Mouse (Mus musculus): Measurements from ENCODE around the gene Cdh23. TPM values are rescaled to one million over a fixed set of nuclear protein-coding genes. Genes with fewer than 3 reads are reported as not detected.

The Cdh23 gene
- polyA plus RNA-seq, 1 experiment from 2014 or later = 0.87 TPM

GRCm38 (mm10) chr10:60266842-60267401 lies 429.4 kb downstream of the Cdh23 start:
- DNase-seq (ENCODE audit: low spot score) (no peak), ATAC-seq (replicated peaks; ENCODE audit: insufficient number of reproducible peaks, low FRiP score, low TSS enrichment, low read depth) (no peak)
- Histone ChIP-seq H3K36me3 (replicated peaks; ENCODE audit: control insufficient read depth, insufficient read depth, low read depth, low read length) (no peaks in the 10 kb centered on the region), H3K27ac (replicated peaks; ENCODE audit: low read depth, low read length) (no peak overlapping the region), H3K9me3 (replicated peaks; ENCODE audit: control insufficient read depth, low read length) (no peaks in the 10 kb centered on the region), H3K4me2 (ENCODE audit: low read depth, low read length) (no peak overlapping the region), H3K4me1 (ENCODE audit: control insufficient read depth, insufficient read depth, low read length) (no peaks in the 10 kb centered on the region), H3K4me3 (ENCODE audit: low read depth, low read length) (no peak overlapping the region), H3K9ac (replicated peaks; ENCODE audit: low read length) (no peak overlapping the region), H3K27me3 (ENCODE audit: control insufficient read depth, insufficient read depth, low read length) (no peaks in the 10 kb centered on the region)
- 90% methylated on average over 8 of the region's 8 CpGs for WGBS

- no peaks in the 10 kb centered on the region for H3K36me3 ChIP-seq (replicated peaks; ENCODE audit: control insufficient read depth, insufficient read depth, low read depth, low read length)
- WGBS = 86% methylated on average over 10 of the region's 10 CpGs
Measured at GRCm38 (mm10) chr10:60265252-60265651, 431.0 kb downstream of the Cdh23 start.

GRCm38 (mm10) chr10:60263351-60263750 lies 432.9 kb downstream of the Cdh23 start:
- no peaks in the 10 kb centered on the region for H3K9me3 ChIP-seq (replicated peaks; ENCODE audit: control insufficient read depth, low read length)
- H3K4me1 ChIP-seq (ENCODE audit: control insufficient read depth, insufficient read depth, low read length) = no peaks in the 10 kb centered on the region
- H3K36me3 ChIP-seq (replicated peaks; ENCODE audit: control insufficient read depth, insufficient read depth, low read depth, low read length) = no peaks in the 10 kb centered on the region
- ATAC-seq (replicated peaks; ENCODE audit: insufficient number of reproducible peaks, low FRiP score, low TSS enrichment, low read depth) (no peak), DNase-seq (ENCODE audit: low spot score) (no peak)
- no peak overlapping the region for H3K27ac ChIP-seq (replicated peaks; ENCODE audit: low read depth, low read length)
- 77% methylated on average over 7 of the region's 7 CpGs for WGBS
- no peak overlapping the region for H3K9ac ChIP-seq (replicated peaks; ENCODE audit: low read length)
- H3K4me2 ChIP-seq (ENCODE audit: low read depth, low read length) = no peak overlapping the region
- no peak overlapping the region for H3K4me3 ChIP-seq (ENCODE audit: low read depth, low read length)
- H3K27me3 ChIP-seq (ENCODE audit: control insufficient read depth, insufficient read depth, low read length) = no peaks in the 10 kb centered on the region

More at GRCm38 (mm10) chr10:60265252-60265651, 431.0 kb downstream of the Cdh23 start:
- no peak for DNase-seq (ENCODE audit: low spot score)
- Histone ChIP-seq H3K4me1 (ENCODE audit: control insufficient read depth, insufficient read depth, low read length) (no peaks in the 10 kb centered on the region), H3K9ac (replicated peaks; ENCODE audit: low read length) (no peak overlapping the region), H3K9me3 (replicated peaks; ENCODE audit: control insufficient read depth, low read length) (no peaks in the 10 kb centered on the region), H3K27ac (replicated peaks; ENCODE audit: low read depth, low read length) (no peak overlapping the region), H3K4me2 (ENCODE audit: low read depth, low read length) (no peak overlapping the region), H3K4me3 (ENCODE audit: low read depth, low read length) (no peak overlapping the region), H3K27me3 (ENCODE audit: control insufficient read depth, insufficient read depth, low read length) (no peaks in the 10 kb centered on the region)
- no peak for ATAC-seq (replicated peaks; ENCODE audit: insufficient number of reproducible peaks, low FRiP score, low TSS enrichment, low read depth)

GRCm38 (mm10) chr10:60262386-60262785 lies 433.9 kb downstream of the Cdh23 start:
- 81% methylated on average over 3 of the region's 3 CpGs for WGBS
- no peak for ATAC-seq (replicated peaks; ENCODE audit: insufficient number of reproducible peaks, low FRiP score, low TSS enrichment, low read depth)

GRCm38 (mm10) chr10:60261530-60261929 lies 434.8 kb downstream of the Cdh23 start:
- Histone ChIP-seq H3K27ac (replicated peaks; ENCODE audit: low read depth, low read length) (no peak overlapping the region), H3K27me3 (ENCODE audit: control insufficient read depth, insufficient read depth, low read length) (no peaks in the 10 kb centered on the region), H3K4me3 (ENCODE audit: low read depth, low read length) (no peak overlapping the region), H3K4me2 (ENCODE audit: low read depth, low read length) (no peak overlapping the region), H3K36me3 (replicated peaks; ENCODE audit: control insufficient read depth, insufficient read depth, low read depth, low read length) (no peaks in the 10 kb centered on the region), H3K9me3 (replicated peaks; ENCODE audit: control insufficient read depth, low read length) (no peaks in the 10 kb centered on the region), H3K4me1 (ENCODE audit: control insufficient read depth, insufficient read depth, low read length) (no peaks in the 10 kb centered on the region), H3K9ac (replicated peaks; ENCODE audit: low read length) (no peak overlapping the region)
- 26% methylated on average over 5 of the region's 5 CpGs for WGBS
- ATAC-seq (replicated peaks; ENCODE audit: insufficient number of reproducible peaks, low FRiP score, low TSS enrichment, low read depth) = no peak
- DNase-seq (ENCODE audit: low spot score) = no peak

More at GRCm38 (mm10) chr10:60262386-60262785, 433.9 kb downstream of the Cdh23 start:
- H3K36me3 ChIP-seq (replicated peaks; ENCODE audit: control insufficient read depth, insufficient read depth, low read depth, low read length) = no peaks in the 10 kb centered on the region
- H3K9me3 ChIP-seq (replicated peaks; ENCODE audit: control insufficient read depth, low read length) = no peaks in the 10 kb centered on the region
- H3K4me1 ChIP-seq (ENCODE audit: control insufficient read depth, insufficient read depth, low read length) = no peaks in the 10 kb centered on the region
- no peak overlapping the region for H3K27ac ChIP-seq (replicated peaks; ENCODE audit: low read depth, low read length)
- H3K9ac ChIP-seq (replicated peaks; ENCODE audit: low read length) = no peak overlapping the region
- no peaks in the 10 kb centered on the region for H3K27me3 ChIP-seq (ENCODE audit: control insufficient read depth, insufficient read depth, low read length)
- no peak overlapping the region for H3K4me2 ChIP-seq (ENCODE audit: low read depth, low read length)
- peak; percentile 45 for DNase-seq (ENCODE audit: low spot score)
- no peak overlapping the region for H3K4me3 ChIP-seq (ENCODE audit: low read depth, low read length)

GRCm38 (mm10) chr10:60260557-60261294 lies 435.6 kb downstream of the Cdh23 start:
- no peak overlapping the region for H3K27ac ChIP-seq (replicated peaks; ENCODE audit: low read depth, low read length)
- H3K4me3 ChIP-seq (ENCODE audit: low read depth, low read length) = no peak overlapping the region
- no peaks in the 10 kb centered on the region for H3K36me3 ChIP-seq (replicated peaks; ENCODE audit: control insufficient read depth, insufficient read depth, low read depth, low read length)
- ATAC-seq (replicated peaks; ENCODE audit: insufficient number of reproducible peaks, low FRiP score, low TSS enrichment, low read depth) (no peak), DNase-seq (ENCODE audit: low spot score) (no peak)
- 87% methylated on average over 5 of the region's 5 CpGs for WGBS
- no peak overlapping the region for H3K4me2 ChIP-seq (ENCODE audit: low read depth, low read length)
- no peaks in the 10 kb centered on the region for H3K9me3 ChIP-seq (replicated peaks; ENCODE audit: control insufficient read depth, low read length)
- H3K4me1 ChIP-seq (ENCODE audit: control insufficient read depth, insufficient read depth, low read length) = no peaks in the 10 kb centered on the region
- H3K27me3 ChIP-seq (ENCODE audit: control insufficient read depth, insufficient read depth, low read length) = no peaks in the 10 kb centered on the region
- H3K9ac ChIP-seq (replicated peaks; ENCODE audit: low read length) = no peak overlapping the region

GRCm38 (mm10) chr10:60257261-60257825 lies 438.9 kb downstream of the Cdh23 start:
- WGBS = 62% methylated on average over 16 of the region's 16 CpGs
- H3K36me3 ChIP-seq (replicated peaks; ENCODE audit: control insufficient read depth, insufficient read depth, low read depth, low read length) = no peaks in the 10 kb centered on the region
- no peaks in the 10 kb centered on the region for H3K27me3 ChIP-seq (ENCODE audit: control insufficient read depth, insufficient read depth, low read length)
- ATAC-seq (replicated peaks; ENCODE audit: insufficient number of reproducible peaks, low FRiP score, low TSS enrichment, low read depth) = no peak
- no peaks in the 10 kb centered on the region for H3K9me3 ChIP-seq (replicated peaks; ENCODE audit: control insufficient read depth, low read length)
- H3K4me1 ChIP-seq (ENCODE audit: control insufficient read depth, insufficient read depth, low read length) = no peaks in the 10 kb centered on the region
- DNase-seq (ENCODE audit: low spot score) = no peak
- H3K4me2 ChIP-seq (ENCODE audit: low read depth, low read length) = no peak overlapping the region
- no peak overlapping the region for H3K27ac ChIP-seq (replicated peaks; ENCODE audit: low read depth, low read length)
- H3K9ac ChIP-seq (replicated peaks; ENCODE audit: low read length) = no peak overlapping the region
- H3K4me3 ChIP-seq (ENCODE audit: low read depth, low read length) = no peak overlapping the region

GRCm38 (mm10) chr10:60256088-60256487 lies 440.2 kb downstream of the Cdh23 start:
- Histone ChIP-seq H3K36me3 (replicated peaks; ENCODE audit: control insufficient read depth, insufficient read depth, low read depth, low read length) (no peaks in the 10 kb centered on the region), H3K9ac (replicated peaks; ENCODE audit: low read length) (no peak overlapping the region), H3K9me3 (replicated peaks; ENCODE audit: control insufficient read depth, low read length) (no peaks in the 10 kb centered on the region), H3K4me1 (ENCODE audit: control insufficient read depth, insufficient read depth, low read length) (no peaks in the 10 kb centered on the region), H3K4me3 (ENCODE audit: low read depth, low read length) (no peak overlapping the region), H3K27me3 (ENCODE audit: control insufficient read depth, insufficient read depth, low read length) (no peaks in the 10 kb centered on the region), H3K4me2 (ENCODE audit: low read depth, low read length) (no peak overlapping the region), H3K27ac (replicated peaks; ENCODE audit: low read depth, low read length) (no peak overlapping the region)
- WGBS = 79% methylated on average over 6 of the region's 6 CpGs
- no peak for ATAC-seq (replicated peaks; ENCODE audit: insufficient number of reproducible peaks, low FRiP score, low TSS enrichment, low read depth)
- no peak for DNase-seq (ENCODE audit: low spot score)
